Mouse (Mus musculus): Measurements from ENCODE around the gene Pced1b.
"Not testable (repeated sequence)": the region's sequence is repeated elsewhere in the genome, so short reads cannot be mapped to it uniquely, and the experiment has no call there.

Pced1b gene

DNA sequence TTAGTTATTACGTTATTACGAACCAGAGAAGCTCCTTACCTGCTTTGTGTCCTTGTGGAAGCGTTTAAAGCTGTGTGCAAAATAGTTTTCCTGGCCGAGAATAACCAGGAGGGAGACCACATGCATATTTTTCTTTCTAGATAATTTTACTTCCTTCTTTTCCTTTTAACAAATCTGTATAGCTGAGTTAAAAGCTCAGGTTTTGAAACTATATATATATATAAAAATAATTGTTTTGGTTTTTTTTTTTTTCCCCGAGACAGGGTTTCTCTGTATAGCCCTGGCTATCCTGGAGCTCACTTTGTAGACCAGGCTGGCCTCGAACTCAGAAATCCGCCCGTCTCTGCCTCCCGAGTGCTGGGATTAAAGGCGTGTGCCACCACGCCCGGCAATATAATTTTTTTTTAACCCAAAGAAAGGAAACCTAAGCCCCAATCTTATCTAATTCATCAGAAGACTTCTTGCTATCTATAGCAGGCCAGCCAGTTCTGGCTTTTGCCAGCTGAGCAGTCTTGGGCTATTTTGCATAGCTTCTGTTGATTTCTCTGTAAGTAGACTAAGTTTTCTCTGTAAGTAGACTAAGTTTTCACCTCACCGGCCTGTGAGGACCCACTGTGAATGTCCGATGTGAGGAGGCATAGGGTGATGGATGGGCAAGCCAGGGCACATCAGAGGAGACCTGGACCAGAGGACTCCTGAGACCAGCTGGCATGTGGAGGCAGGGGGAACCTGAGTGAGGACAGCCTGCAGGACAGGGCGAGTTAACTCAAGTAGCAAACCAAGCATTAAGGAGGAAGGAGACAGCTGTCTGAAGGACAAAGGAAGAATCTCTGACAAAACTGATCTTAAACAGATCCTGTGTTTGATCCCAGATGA is 128.2 kb downstream of the Pced1b start:
- DNase-seq = no peak

DNA sequence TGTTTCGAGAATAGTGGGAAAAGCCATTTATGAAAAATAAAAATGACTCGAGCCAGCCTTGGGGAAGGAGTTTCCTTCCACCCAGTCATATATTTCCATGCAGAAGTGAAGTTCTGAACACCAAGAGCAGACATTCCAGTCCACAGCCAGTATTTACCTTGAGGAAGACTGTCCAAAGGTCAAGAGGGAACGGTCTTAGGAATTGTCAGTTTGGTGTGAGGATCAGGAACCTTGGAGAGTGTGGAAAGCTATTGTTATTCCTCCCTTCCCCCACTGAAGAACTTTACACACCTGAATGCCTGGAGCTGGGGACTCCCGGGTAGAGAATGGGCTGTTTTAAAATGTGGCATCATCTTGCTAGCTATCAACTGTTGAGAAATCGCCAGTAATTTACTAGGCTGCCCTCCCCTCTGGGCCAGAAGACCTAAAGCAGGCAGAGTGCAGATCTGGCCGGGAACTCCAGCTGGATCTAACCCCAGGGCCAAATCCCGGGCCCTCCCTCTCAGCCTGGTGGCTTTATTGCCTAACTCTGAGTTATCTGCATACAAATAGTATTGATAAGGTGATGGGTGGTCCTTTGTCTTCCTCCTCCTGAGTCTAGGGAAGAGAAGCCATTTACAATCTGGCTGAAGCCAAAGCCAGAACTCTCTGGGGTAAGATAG is 129.3 kb downstream of the Pced1b start:
- no peak for DNase-seq

GRCm38 (mm10) chr15:97376792-97377222 is 129.9 kb downstream of the Pced1b start:
- no peak for DNase-seq

GRCm38 (mm10) chr15:97378061-97378460 is 131.2 kb downstream of the Pced1b start:
- DNase-seq = no peak

GRCm38 (mm10) chr15:97379489-97380304 is 132.8 kb downstream of the Pced1b start:
- no peak for DNase-seq

GRCm38 (mm10) chr15:97382567-97382966 is 135.7 kb downstream of the Pced1b start:
- DNase-seq = no peak

- DNase-seq = no peak
Observed at GRCm38 (mm10) chr15:97383523-97384141, 136.7 kb downstream of the Pced1b start.

DNA sequence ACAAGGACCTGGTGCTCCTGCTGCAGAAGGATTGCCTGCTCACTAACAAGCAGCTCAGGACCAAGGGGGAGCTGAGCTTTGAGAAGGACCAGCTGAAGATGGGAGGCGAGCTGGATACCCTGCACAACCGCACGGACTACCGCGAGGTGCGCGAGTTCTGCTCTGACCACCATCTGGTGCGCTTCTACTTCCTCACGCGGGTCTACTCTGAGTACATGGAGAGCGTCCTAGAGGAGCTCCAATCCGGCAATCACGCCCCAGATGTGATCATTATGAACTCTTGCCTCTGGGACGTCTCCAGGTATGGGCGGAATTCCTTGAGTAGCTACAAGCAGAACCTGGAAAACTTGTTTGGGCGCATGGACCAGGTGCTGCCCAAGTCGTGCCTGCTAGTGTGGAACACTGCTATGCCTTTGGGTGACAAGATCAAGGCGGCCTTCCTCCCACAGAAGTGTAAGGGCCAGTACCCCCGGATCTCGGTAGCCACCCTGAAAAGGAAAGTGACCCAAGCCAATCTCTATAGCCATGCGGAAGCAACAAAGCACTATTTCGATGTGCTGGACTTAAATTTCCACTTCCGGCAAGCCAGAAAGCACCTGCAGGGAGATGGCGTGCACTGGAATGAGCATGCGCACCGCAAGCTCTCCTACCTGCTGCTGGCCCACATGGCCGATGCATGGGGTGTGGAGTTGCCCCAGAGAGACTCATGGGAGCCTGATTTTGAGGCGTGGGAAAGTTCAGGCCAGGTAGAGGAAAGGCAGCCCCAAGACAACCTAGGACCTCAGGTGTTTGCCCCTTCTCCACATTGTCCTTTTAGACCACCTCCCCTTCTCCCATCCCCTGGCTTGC is 137.5 kb downstream of the Pced1b start:
- DNase-seq = no peak

GRCm38 (mm10) chr15:97385174-97385573 is 138.3 kb downstream of the Pced1b start:
- DNase-seq = not testable (repeated sequence)

GRCm38 (mm10) chr15:97387793-97388192 is 140.9 kb downstream of the Pced1b start:
- DNase-seq = no peak

GRCm38 (mm10) chr15:97389577-97389976 is 142.7 kb downstream of the Pced1b start:
- no peak for DNase-seq

DNA sequence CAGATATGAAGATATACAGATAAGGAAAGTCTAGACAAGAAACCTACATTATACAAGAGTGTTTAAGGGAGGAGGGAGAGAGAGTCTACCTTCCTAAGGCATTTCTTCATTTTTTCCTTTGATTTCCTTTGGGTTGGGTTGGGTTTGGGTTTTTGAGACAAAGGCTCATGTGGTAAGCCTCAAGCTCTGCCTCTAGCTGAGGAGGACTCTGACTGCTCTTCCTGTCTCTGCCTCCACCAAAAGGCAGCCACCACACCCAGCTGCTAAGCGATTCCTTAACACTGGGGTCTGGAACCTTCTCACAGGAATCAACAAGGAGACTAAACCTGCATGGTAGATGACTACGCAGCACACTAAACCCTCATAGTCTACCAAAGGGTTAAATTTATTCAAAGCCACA is 143.9 kb downstream of the Pced1b start:
- DNase-seq = no peak

- no peak for DNase-seq
Observed at GRCm38 (mm10) chr15:97391436-97391835, 144.5 kb downstream of the Pced1b start.

DNA sequence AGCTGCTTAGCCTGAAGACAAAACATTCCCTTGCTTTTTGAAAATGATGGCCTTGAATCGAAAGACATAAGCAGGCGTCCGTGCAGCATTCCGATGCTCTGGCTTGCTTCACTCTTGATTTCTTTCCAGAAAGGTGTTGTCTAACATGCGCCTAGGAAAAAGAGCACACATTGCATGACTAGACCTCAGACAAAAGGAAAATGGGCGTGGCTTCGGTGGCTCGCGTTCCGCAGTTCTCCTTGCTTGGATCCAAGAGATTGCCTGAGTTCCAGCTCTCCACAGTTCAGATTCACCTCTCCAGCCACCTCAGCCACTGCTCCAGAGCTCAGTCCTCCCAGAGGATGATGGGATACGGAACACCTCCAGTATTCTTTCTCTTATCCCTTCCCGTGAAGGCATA is 147.7 kb downstream of the Pced1b start:
- DNase-seq = no peak

- DNase-seq = no peak
Observed at GRCm38 (mm10) chr15:97396586-97397299, 149.8 kb downstream of the Pced1b start.

DNA sequence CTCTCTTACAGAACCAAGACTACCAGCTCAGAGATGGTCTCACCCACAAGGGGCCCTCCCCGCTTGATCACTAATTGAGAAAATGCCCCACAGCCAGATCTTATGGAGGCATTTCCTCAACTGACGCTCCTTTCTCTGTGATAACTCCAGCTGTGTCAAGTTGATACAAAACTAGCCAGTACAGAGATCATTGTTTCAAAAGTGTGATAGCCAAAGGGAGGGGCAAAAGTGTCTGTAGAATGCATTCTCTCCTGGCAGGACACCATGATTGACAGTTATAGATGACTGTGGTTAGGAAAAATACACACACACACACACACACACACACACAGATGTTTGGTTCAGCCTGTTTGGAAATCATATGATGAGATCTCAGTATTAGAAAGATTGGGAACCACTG is 150.9 kb downstream of the Pced1b start:
- DNase-seq = no peak

DNA sequence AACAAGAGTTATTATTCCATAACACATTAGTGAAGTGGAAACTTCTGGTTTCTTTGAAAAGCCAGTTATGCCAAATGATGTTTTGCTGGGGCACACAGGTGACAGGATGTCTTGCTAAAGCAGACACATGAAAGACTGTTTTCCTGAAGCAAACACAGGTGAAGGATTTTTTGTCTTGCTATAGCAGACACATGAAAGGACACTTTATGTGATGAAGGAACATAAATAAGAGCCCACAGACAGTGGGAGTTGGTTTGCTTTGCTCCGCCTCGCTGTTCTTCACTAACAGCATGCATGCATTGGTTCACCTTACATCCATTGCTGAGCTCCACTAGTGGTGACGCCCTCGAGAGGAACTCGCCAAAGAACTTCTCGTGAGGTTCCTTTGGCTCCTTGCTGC is 154.0 kb downstream of the Pced1b start:
- no peak for DNase-seq

- DNase-seq = no peak
Observed at GRCm38 (mm10) chr15:97404483-97404882, 157.6 kb downstream of the Pced1b start.

DNA sequence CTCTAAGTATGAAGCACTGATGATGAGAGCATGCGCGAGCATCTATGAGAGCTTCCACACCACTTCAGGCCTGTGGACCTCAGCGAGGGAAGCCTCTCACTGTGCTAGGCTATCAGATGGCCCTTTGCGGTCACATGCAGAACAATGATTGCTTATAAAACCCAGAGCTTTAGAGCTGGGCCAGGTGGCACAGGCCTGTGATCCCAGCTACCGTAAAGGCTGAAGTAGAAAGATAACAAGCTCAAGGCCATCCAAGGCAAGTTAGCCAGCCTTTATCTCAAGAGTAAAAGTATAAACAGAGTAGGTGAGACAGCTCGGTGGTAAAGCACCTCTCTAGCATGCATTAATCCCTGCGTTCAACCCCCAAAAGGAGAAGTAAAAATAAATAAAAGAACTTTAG is 158.1 kb downstream of the Pced1b start:
- DNase-seq = no peak

GRCm38 (mm10) chr15:97406105-97406504 is 159.2 kb downstream of the Pced1b start:
- no peak for DNase-seq

All from kidney, adult 9 months (tissue).